Mouse (Mus musculus) olfactory bulb, adult 2 months (tissue): ENCODE data around the gene Dnajc16. TPM values are rescaled to one million over a fixed set of nuclear protein-coding genes. Genes with fewer than 3 reads are reported as not detected.

Experiments used
- H3K27ac ChIP-seq: fragments of 200-500 bp; 2 replicates; pipeline ENCODE4 v1.5.1; 2012; ENCODE audit warnings: low read depth, low read length; ENCODE audit not compliant: insufficient read depth
- H3K4me1 ChIP-seq: fragments of 200-500 bp; 2 replicates; pipeline ENCODE4 v1.6.1; 2012; ENCODE audit warnings: low read length; ENCODE audit not compliant: control insufficient read depth, insufficient read depth
- H3K4me3 ChIP-seq: fragments of 200-500 bp; 2 replicates; pipeline ENCODE4 v1.5.1; 2012; ENCODE audit warnings: mild to moderate bottlenecking, low read depth, low read length, moderate library complexity; ENCODE audit not compliant: insufficient read depth
- CTCF ChIP-seq: fragments of 200-500 bp; IDR thresholded peaks from 2 replicates; pipeline ENCODE4 v1.5.1; 2012; ENCODE audit warnings: low read depth, mild to moderate bottlenecking, low read length, moderate library complexity; ENCODE audit not compliant: insufficient read depth
- POLR2A ChIP-seq: fragments of 200-500 bp; IDR thresholded peaks from 2 replicates; pipeline ENCODE4 v1.6.1; 2012; ENCODE audit warnings: mild to moderate bottlenecking, low read depth, low read length, moderate library complexity; ENCODE audit not compliant: insufficient read depth
- WGBS: fragments of 180-500 bp; shearing (Covaris S2); methylation state at CpG from one replicate; pipeline ENCODE4 v1.1.7; 2018; 5-methylcytosine and 5-hydroxymethylcytosine counted together
- polyA plus RNA-seq: library from polyadenylated mRNA; stranded (reverse); fragments of >200 nt; gene quantifications from 2 replicates; pipeline ENCODE4 v1.2.4, GENCODE M21; 2012; ENCODE audit warnings: low replicate concordance; ENCODE audit not compliant: missing spikeins, insufficient read depth, insufficient read length

Dnajc16 gene
- polyA plus RNA-seq, 1 experiment: not detected

DNA sequence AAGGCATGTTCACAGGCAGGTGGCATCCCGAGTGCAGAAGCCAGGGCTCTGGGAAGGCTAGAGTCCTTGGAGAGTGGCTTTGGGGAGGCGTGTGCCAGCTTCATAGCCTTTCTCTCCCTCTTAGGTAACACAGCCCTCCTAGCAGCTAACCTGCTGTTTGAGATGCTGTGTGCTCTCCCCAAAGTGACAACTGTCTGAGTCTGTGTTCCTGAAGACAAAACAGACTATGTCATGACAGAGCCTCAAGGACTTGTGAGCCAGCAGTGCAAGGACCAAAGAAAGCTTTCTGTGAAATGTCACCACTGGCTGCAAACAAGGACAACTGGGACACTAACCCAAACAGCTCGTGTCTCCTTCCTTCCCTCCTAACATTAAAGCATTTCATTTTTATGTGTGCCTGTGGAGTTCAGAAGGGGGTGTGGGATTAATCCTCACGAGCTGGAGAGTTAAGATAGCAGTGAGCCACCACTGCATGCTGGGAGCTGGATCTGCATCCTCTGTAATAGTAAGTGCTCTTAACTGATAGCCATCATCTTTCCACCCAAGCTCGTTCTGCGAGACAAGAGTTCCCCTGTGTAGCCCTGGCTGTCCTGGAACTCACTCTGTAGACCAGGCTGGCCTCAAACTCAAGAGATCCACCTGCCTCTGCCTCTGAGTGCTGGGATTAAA is 31.7 kb downstream of the Dnajc16 start:
- TF ChIP-seq CTCF (no peak), POLR2A (no peak)
- Histone ChIP-seq H3K4me1 (no peaks in the 10 kb centered on the region), H3K27ac (no peak overlapping the region), H3K4me3 (no peak overlapping the region)
- WGBS: 72% methylated on average over 6 of the region's 6 CpGs

DNA sequence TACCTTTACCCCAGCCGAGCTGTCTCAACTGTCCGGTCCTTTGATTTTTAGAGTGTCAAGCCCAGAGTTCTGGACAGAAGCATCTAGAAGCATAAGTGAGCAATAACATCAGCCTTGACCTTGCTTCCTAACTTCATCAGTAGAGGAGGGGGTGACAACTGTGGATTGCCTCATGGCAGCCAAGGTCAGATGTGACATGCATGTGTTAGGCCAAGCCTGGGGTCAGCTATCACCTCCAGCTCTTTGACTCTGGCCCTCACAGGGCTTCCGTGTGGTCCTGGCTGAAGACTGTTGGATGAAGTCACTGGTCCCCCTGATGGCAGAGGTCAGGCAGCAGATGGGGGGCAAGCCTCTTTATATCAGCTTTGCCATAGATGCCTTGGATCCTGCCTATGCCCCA is 33.6 kb downstream of the Dnajc16 start:
- H3K4me3 ChIP-seq: no peak overlapping the region
- TF ChIP-seq POLR2A: no peak
- TF ChIP-seq CTCF: no peak

DNA sequence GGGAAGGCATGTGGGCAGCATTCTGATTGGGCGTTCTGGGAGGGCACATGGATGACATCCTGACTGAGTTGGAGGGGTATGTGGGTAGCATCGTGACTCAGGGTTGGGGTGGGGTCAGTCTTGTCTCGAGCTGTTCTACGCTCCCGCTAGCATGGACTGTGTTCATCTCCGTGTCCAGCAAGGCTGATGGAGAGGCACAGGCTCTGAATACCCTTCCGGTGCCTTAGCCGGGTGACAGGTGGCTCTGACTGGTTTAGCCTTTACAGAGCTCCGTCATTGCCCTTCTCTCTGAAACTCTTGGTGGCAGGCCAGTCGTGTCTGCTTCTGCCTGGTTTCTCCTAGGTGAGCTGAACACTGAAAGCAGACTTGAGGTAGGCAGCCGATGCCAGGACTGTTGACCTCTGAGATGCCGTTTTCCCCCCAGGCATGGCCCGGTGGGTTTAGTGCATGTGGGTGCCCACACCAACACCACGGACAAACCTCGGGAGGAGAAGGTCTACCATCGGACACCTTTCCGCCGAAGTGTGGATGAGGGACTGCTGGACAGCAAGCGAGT is 35.3 kb downstream of the Dnajc16 start:
- H3K4me3 ChIP-seq: no peak overlapping the region
- 88% methylated on average over 19 of the region's 19 CpGs for WGBS
- H3K4me1 ChIP-seq: no peaks in the 10 kb centered on the region
- TF ChIP-seq POLR2A (no peak), CTCF (no peak)
- H3K27ac ChIP-seq: no peak overlapping the region

More for the DNA sequence above, 33.6 kb downstream of the Dnajc16 start:
- WGBS: 98% methylated on average over 3 of the region's 3 CpGs
- H3K4me1 ChIP-seq: no peaks in the 10 kb centered on the region
- H3K27ac ChIP-seq: no peak overlapping the region

DNA sequence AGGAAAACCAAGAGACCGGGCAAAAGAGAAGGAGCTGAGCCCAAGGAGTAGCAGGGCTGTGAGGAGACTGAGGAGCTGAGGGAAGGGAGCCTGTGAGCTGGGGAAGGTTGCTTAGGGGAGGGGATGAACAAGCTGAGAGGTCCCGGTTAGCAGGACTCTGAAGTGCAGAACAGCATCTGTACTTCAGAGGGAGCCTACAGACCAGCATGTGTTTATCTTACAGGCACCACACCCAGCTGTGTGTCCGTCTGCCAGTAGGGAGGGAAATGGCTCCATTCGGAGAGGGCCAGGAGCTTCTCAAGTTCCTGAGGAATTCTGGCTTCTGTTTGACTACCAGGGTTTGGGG is 38.7 kb downstream of the Dnajc16 start:
- WGBS: 45% methylated on average over 4 of the region's 4 CpGs
- Histone ChIP-seq H3K4me1 (peaks cover 2% of the 10 kb centered on the region; the same call in 1 of the 2 replicates), H3K4me3 (no peak overlapping the region), H3K27ac (no peak overlapping the region)
- TF ChIP-seq CTCF: no peak
- no peak for TF ChIP-seq POLR2A

DNA sequence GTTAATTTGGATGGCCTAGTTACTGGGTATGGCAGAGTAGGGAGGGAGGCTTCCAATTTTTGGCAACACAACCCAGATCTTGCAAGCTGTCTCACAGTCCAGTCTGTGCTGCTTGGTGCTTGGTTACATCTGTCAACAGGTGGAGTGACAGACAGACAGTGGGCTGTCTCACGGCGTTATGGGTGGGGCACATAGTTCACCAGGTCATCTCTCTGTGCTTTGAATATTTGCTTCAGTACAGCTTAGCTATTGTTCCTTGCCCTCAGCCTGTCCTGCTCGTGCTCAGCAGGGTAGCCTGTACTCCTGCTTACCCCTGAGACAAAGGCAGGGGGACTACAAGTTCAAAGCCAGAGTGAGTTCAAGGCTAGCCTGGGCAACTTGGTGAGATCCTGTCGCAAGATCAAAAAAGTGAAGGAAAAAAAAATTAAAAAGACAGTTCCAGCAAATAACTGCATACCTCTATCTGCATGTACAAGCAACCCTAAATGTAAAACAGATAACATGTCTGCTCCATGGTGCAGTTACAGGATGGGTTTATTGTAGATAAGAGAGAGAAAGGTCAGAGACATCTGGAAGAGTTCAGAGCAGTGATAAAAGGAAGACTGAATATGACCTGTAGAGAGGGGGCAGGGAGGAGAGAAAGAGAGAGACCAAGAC is 39.2 kb downstream of the Dnajc16 start:
- Histone ChIP-seq H3K4me3 (no peak overlapping the region), H3K27ac (no peak overlapping the region), H3K4me1 (peaks cover 7% of the 10 kb centered on the region; the same call in 1 of the 2 replicates)
- 70% methylated on average over 4 of the region's 4 CpGs for WGBS
- no peak for TF ChIP-seq CTCF
- TF ChIP-seq POLR2A: no peak

DNA sequence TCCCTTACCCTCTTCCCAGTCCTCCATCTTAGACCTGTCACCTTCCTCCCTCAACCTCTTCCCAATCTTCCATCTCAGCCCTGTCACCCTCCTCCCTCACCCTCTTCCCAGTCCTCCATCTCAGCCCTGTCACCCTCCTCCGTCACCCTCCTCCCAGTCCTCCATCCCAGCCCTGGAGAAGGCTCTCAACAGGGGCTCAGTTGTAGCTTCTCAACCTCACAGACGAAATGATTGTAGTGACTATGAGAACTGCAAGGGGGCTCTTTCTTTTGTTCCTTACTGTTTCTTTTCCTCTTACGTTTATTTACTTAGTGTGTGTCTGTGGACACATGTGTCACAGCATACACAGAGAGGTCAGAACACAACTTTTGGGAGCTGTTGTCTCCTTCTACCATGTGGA is 39.9 kb downstream of the Dnajc16 start:
- Histone ChIP-seq H3K4me1 (peaks cover 7% of the 10 kb centered on the region; the same call in 1 of the 2 replicates), H3K27ac (no peak overlapping the region), H3K4me3 (no peak overlapping the region)
- TF ChIP-seq CTCF: no peak
- TF ChIP-seq POLR2A: no peak
- WGBS: 75% methylated on average over 3 of the region's 3 CpGs

DNA sequence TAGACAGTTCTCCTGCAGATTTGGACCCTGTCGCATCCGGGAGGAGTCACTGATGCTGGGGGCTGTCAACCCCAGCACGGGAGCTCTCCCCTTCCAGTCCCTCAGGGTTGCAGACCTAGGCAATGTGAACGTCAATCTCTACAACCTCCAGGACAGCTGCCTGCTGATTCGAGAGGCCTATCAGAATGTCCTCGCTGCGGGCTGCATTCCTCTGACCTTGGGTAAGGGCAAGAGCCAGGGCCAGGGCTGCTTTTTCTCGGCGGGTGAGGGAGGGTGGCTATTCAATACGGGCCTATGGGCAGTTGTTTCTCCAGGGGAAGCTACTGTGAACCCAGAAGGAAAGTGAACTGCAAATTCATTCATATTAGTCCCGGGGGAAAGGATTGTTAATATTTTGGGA is 41.2 kb downstream of the Dnajc16 start:
- H3K27ac ChIP-seq: no peak overlapping the region
- WGBS: 59% methylated on average over 11 of the region's 11 CpGs
- H3K4me3 ChIP-seq: no peak overlapping the region
- no peak for TF ChIP-seq CTCF
- TF ChIP-seq POLR2A: no peak
- H3K4me1 ChIP-seq: peaks cover 7% of the 10 kb centered on the region; the same call in 1 of the 2 replicates

DNA sequence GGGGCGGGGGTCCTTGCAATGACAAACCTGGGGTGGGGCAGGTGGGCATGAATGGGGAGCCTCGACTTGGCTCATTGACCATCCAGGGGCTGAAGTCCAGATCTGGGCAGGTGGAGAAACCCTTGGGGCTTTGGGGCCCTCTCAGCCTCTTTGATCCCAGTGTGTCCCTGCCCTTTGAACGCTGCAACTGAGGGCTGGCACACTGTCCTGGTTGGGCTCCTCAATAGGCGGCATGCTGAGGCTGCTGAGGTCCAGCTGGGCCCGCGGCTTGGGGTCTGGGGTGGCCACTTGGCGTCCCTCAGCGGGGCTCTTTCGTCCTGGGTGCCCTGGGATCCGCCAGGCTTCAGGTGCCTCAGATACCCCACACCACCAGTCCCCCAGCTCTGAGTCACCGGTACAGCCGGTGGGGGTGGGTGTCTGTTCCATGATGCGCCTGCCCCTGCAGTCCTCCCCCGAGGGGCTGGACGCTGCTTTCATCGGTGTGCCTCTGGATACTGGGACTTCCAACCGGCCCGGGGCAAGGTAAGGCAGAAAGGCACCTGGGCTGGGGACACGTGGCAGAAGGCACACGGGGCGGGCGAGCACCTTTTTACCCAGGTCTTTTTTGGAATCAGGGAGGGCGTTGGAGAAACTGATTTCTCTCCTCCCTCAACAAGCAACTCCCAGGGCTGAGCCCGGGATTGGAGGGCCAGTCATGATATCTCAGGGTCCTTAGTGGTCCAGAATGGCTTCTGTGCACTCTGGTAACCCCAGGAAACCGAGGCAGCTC is 44.0 kb downstream of the Dnajc16 start, which contains the start of gene Agmat:
Gene Agmat, plus strand, starts transcription at position 95 of the 769 bp plus-strand sequence.
- Histone ChIP-seq H3K4me3 (no peak within 1 kb of the TSS), H3K27ac (no peak within 1 kb of the TSS), H3K4me1 (peaks cover 7% of the 10 kb centered on the region; the same call in 1 of the 2 replicates)
- no peak for TF ChIP-seq CTCF
- no peak for TF ChIP-seq POLR2A
- 32% methylated on average over 25 of the region's 25 CpGs for WGBS

DNA sequence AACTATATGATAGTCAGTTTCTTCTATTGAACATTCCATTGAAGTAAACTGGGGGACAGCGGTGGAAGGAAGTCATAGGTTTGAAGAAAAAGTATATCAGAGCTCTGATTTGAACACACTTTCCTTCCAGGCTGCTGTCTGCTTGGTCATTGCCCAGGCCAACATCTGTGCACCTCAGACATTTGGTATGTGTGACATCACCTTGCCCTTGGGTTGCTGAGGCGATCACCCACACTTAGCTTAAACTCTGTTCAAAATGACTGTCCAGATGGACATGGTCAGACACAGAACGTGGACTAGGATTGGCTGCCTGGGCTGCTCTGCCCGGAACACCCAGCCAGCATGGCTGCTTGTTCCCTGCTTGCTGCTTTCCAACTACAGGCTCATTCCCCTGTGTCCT is 48.4 kb downstream of the Dnajc16 start:
- 92% methylated on average over 4 of the region's 4 CpGs for WGBS

More for the DNA sequence above, 48.4 kb downstream of the Dnajc16 start:
- Histone ChIP-seq H3K4me3 (no peak overlapping the region), H3K27ac (no peak overlapping the region), H3K4me1 (peaks cover 7% of the 10 kb centered on the region; the same call in 1 of the 2 replicates)
- no peak for TF ChIP-seq POLR2A
- no peak for TF ChIP-seq CTCF
